In genomic region chr11:88252767-88253513, GRCm38 (mm10) we compare ENCODE assay signal across 9 mouse cellular contexts. TPM values are rescaled to one million over a fixed set of nuclear protein-coding genes. Genes with fewer than 3 reads are reported as not detected.
DNase-seq lines count a peak whose midpoint lies in the region; ATAC-seq lines count a peak whose summit lies in the region.
"Had no signal": no experiment of that assay in that cellular context is flagged by ENCODE, and none has a peak within 500 bp of the region (broad histone marks: within the 10 kb centered on the region; RNA-seq: fewer than 3 reads in every experiment).

No protein-coding gene starts in this region.

- 43% methylated on average over 8 of the region's 18 CpGs for WGBS in lung, embryonic 16.5 days
- 22% methylated on average over 15 of the region's 18 CpGs for WGBS in embryonic facial prominence, embryonic 13.5 days
- WGBS in heart, embryonic 14.5 days = 17% methylated on average over 17 of the region's 18 CpGs

- no peaks in the 10 kb centered on the region for H3K36me3 ChIP-seq in lung, embryonic 16.5 days (ENCODE audit: control insufficient read depth, insufficient read depth, low read length)
- H3K36me3 ChIP-seq in embryonic facial prominence, embryonic 13.5 days = no peaks in the 10 kb centered on the region
- H3K36me3 ChIP-seq in heart, embryonic 14.5 days (ENCODE audit: control insufficient read depth, insufficient read depth, low read length) = no peaks in the 10 kb centered on the region

- H3K27ac ChIP-seq in lung, embryonic 16.5 days (ENCODE audit: low read length) = no peak overlapping the region
- no peak overlapping the region; the same call in 1 of the 2 replicates for H3K27ac ChIP-seq in embryonic facial prominence, embryonic 13.5 days
- peak overlapping the region; percentile 17 to 64 for H3K27ac ChIP-seq in heart, embryonic 14.5 days (replicated peaks in 1 of 2; ENCODE audit: control insufficient read depth in 1 of 2, insufficient read depth in 1 of 2, low read depth in 2 of 2, low read length in 2 of 2)

- H3K27me3 ChIP-seq in lung, embryonic 16.5 days (ENCODE audit: control insufficient read depth, insufficient read depth, low read depth, low read length) = no peaks in the 10 kb centered on the region
- H3K27me3 ChIP-seq in embryonic facial prominence, embryonic 13.5 days = peaks cover 13% of the 10 kb centered on the region; the same call in 1 of the 2 replicates
- H3K27me3 ChIP-seq in heart, embryonic 14.5 days (ENCODE audit: control insufficient read depth, insufficient read depth, low read length) = no peaks in the 10 kb centered on the region

- DNase-seq in lung, postnatal 14 days = no peak
- DNase-seq in lung, postnatal 10 days = peak; percentile 28
- no peak for DNase-seq in spleen, postnatal 4 days (ENCODE audit: low spot score in 2 of 2)
- DNase-seq in ovary, postnatal 36 days (ENCODE audit: low spot score) = no peak
- DNase-seq in natural killer cell, adult 2 months (ENCODE audit: low spot score in 2 of 2) = no peak

- 0 out of 2 replicates have a peak overlapping the region, but pooled peaks have one; percentile 18 for H3K9ac ChIP-seq in lung, embryonic 16.5 days (ENCODE audit: low read length)
- peak overlapping the region; percentile 40; the same call in 1 of the 2 replicates for H3K9ac ChIP-seq in embryonic facial prominence, embryonic 13.5 days
- peak overlapping the region; percentile 30; the same call in 1 of the 2 replicates for H3K9ac ChIP-seq in heart, embryonic 14.5 days (ENCODE audit: low read length)

- peaks cover 9% of the 10 kb centered on the region; the same call in 1 of the 2 replicates for H3K4me1 ChIP-seq in lung, embryonic 16.5 days (replicated peaks; ENCODE audit: control insufficient read depth, insufficient read depth, low read length)
- peaks cover 20% of the 10 kb centered on the region for H3K4me1 ChIP-seq in embryonic facial prominence, embryonic 13.5 days
- H3K4me1 ChIP-seq in heart, embryonic 14.5 days (ENCODE audit: control insufficient read depth in 2 of 2, insufficient read depth in 2 of 2, low read length in 2 of 2) = peaks cover 30 to 52% of the 10 kb centered on the region in 2 experiments

- H3K4me2 ChIP-seq in lung, embryonic 16.5 days (ENCODE audit: low read depth, low read length) = no peak overlapping the region
- H3K4me2 ChIP-seq in embryonic facial prominence, embryonic 13.5 days = no peak overlapping the region
- no peak overlapping the region for H3K4me2 ChIP-seq in heart, embryonic 14.5 days (ENCODE audit: low read length)

- no peak overlapping the region for H3K4me3 ChIP-seq in lung, embryonic 16.5 days (ENCODE audit: low read length)
- no peak overlapping the region for H3K4me3 ChIP-seq in embryonic facial prominence, embryonic 13.5 days
- no peak overlapping the region for H3K4me3 ChIP-seq in heart, embryonic 14.5 days (ENCODE audit: control insufficient read depth in 1 of 2, insufficient read depth in 1 of 2, low read depth in 1 of 2, low read length in 2 of 2)

- peak; percentile 18; the same call in 1 of the 2 replicates for ATAC-seq in lung, embryonic 16.5 days (ENCODE audit: low read depth)
- ATAC-seq in embryonic facial prominence, embryonic 13.5 days (ENCODE audit: insufficient number of reproducible peaks, insufficient read depth, low FRiP score, low TSS enrichment, low read depth) = peak; percentile 26; the same call in 1 of the 2 replicates
- ATAC-seq in heart, embryonic 14.5 days (ENCODE audit: insufficient number of reproducible peaks, insufficient read depth, low FRiP score, low read depth) = peak; percentile 58

- no peaks in the 10 kb centered on the region; the same call in 1 of the 2 replicates for H3K9me3 ChIP-seq in lung, embryonic 16.5 days (ENCODE audit: control insufficient read depth, low read length)
- no peaks in the 10 kb centered on the region for H3K9me3 ChIP-seq in embryonic facial prominence, embryonic 13.5 days
- H3K9me3 ChIP-seq in heart, embryonic 14.5 days (ENCODE audit: control insufficient read depth, low read length) = no peaks in the 10 kb centered on the region

RNA-seq across cellular contexts. Expression of gene Ccdc182, which starts 40.9 kb away (rescaled TPM):
- polyA plus RNA-seq in lung, embryonic 16.5 days (2015; fragmentation: Nextera tagmentation; extraction: Ambion mirVana) = not detected in 2 replicates
- 0.22 and 0.39 TPM in 2 replicates for polyA plus RNA-seq in embryonic facial prominence, embryonic 13.5 days (2015; fragmentation: Nextera tagmentation; extraction: Ambion mirVana)
- polyA plus RNA-seq in heart, embryonic 14.5 days (2014; fragmentation: Nextera tagmentation; extraction: Ambion mirVana) = not detected in 2 replicates
- polyA plus RNA-seq: gonadal fat pad, adult 2 months had no signal

RNA-seq across cellular contexts. Expression of gene Mrps23, which starts 48.8 kb away (rescaled TPM):
- 50.6 and 55.5 TPM in 2 replicates for polyA plus RNA-seq in lung, embryonic 16.5 days (2015; fragmentation: Nextera tagmentation; extraction: Ambion mirVana)
- polyA plus RNA-seq in embryonic facial prominence, embryonic 13.5 days (2015; fragmentation: Nextera tagmentation; extraction: Ambion mirVana) = 64.1 and 69.4 TPM in 2 replicates
- 95.0 and 97.4 TPM in 2 replicates for polyA plus RNA-seq in heart, embryonic 14.5 days (2014; fragmentation: Nextera tagmentation; extraction: Ambion mirVana)

Comparison
In these comparisons a context has a peak if more than half of its experiments do, and no peak if none do; other contexts are left out.
1. H3K27ac ChIP-seq: peak in heart, embryonic 14.5 days (2 of 2); none in lung, embryonic 16.5 days (single experiment) and embryonic facial prominence, embryonic 13.5 days (single experiment).
2. Peak in every context shown above with its lines, with median percentiles within 50 percentile points of each other: ATAC-seq and H3K9ac ChIP-seq.